Mouse (Mus musculus) hindbrain, postnatal 0 days (tissue): ENCODE measurements around the gene Aste1. TPM values are rescaled to one million over a fixed set of nuclear protein-coding genes. Genes with fewer than 3 reads are reported as not detected.

Experiments
- ATAC-seq: fragments of 200-750 bp; cut with Nextera tagmentation; 2 replicates; pipeline ENCODE4 v1.8.0; 2017; ENCODE audit warnings: mild to moderate bottlenecking, moderate TSS enrichment, moderate library complexity
- DNase-seq: peaks from one replicate; pipeline ENCODE4 v3.0.0-alpha.2; 2015; ENCODE audit warnings: low spot score
- H3K27ac ChIP-seq: fragments of 300-500 bp; sonication (generic); 2 replicates; pipeline ENCODE4 v1.5.1; 2014; ENCODE audit warnings: mild to moderate bottlenecking
- H3K27me3 ChIP-seq: fragments of 300-500 bp; sonication (generic); 2 replicates; pipeline ENCODE4 v1.6.1; 2014; ENCODE audit warnings: low read length, mixed read lengths; ENCODE audit not compliant: insufficient read depth
- H3K36me3 ChIP-seq: fragments of 300-500 bp; sonication (generic); 2 replicates; pipeline ENCODE4 v1.6.1; 2014; ENCODE audit warnings: low read length, mixed read lengths; ENCODE audit not compliant: insufficient read depth
- H3K4me1 ChIP-seq: fragments of 300-500 bp; sonication (generic); 2 replicates; pipeline ENCODE4 v1.6.1; 2014; ENCODE audit warnings: antibody characterized with exemption, low read length, mixed read lengths; ENCODE audit not compliant: insufficient read depth
- H3K4me2 ChIP-seq: fragments of 300-500 bp; sonication (generic); 2 replicates; pipeline ENCODE4 v1.6.1; 2014; ENCODE audit warnings: low read depth, mild to moderate bottlenecking, low read length, moderate library complexity, mixed read lengths
- H3K4me3 ChIP-seq: fragments of 300-500 bp; sonication (generic); 2 replicates; pipeline ENCODE4 v1.5.1; 2014; ENCODE audit warnings: low read length
- H3K9ac ChIP-seq: fragments of 300-500 bp; sonication (generic); replicated peaks from 2 replicates; pipeline ENCODE4 v1.6.1; 2014; ENCODE audit warnings: mild to moderate bottlenecking, low read length, moderate library complexity, mixed read lengths
- H3K9me3 ChIP-seq: fragments of 300-500 bp; sonication (generic); 2 replicates; pipeline ENCODE4 v1.6.1; 2016; ENCODE audit warnings: low read length, mixed read lengths
- CTCF ChIP-seq: IDR thresholded peaks from 2 replicates; pipeline ENCODE4 v1.5.1; 2016; ENCODE audit warnings: antibody characterized with exemption, control low read depth, low read depth
- WGBS: fragments of 180-500 bp; shearing (Covaris S2); extraction: QIAGEN DNeasy Blood & Tissue Kit; methylation state at CpG from one replicate; pipeline ENCODE4 v1.1.7; 2014; 5-methylcytosine and 5-hydroxymethylcytosine counted together
- polyA plus RNA-seq: library from polyadenylated mRNA; unstranded; fragments of >200 nt; fragmentation: Nextera tagmentation; extraction: Ambion mirVana; gene quantifications from 2 replicates; pipeline ENCODE4 v1.2.1, GENCODE M21; 2015
- total RNA-seq: library from RNA; depleted of rRNA; stranded (reverse); fragments of >200 nt; gene quantifications from 2 replicates; pipeline ENCODE4 v1.2.3, GENCODE M21; 2014

The Aste1 gene
- total and polyA plus RNA-seq, 2 experiments from 2014 or later, result 6.4 to 7.1 TPM

DNA sequence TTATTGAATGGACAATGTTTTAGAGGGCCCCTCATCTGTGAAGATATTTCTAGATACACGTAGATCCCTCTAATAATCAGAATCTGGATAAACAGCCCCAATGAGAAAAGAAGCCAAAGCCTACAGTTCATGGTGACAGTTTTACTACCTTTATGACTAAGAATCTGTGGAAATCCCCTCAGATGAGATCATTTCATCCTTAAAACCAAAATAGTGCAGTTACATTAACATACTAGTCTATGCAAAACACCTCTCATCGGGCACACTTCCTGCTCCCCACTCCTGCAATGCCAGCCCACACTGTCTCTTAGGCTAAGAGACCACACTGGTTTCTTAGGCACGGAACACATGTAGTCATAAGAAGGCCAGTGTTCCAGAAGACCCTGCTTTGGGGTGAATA, 26.6 kb upstream of the Aste1 start:
- H3K36me3 ChIP-seq, result no peaks in the 10 kb centered on the region
- no peak overlapping the region for H3K4me2 ChIP-seq
- ATAC-seq (no peak), DNase-seq (no peak)
- H3K9me3 ChIP-seq, result no peaks in the 10 kb centered on the region
- 87% methylated on average over 3 of the region's 3 CpGs for WGBS
- H3K27me3 ChIP-seq, result no peaks in the 10 kb centered on the region
- H3K4me3 ChIP-seq, result no peak overlapping the region
- H3K4me1 ChIP-seq, result no peaks in the 10 kb centered on the region
- H3K27ac ChIP-seq, result no peak overlapping the region
- H3K9ac ChIP-seq, result no peak overlapping the region
- TF ChIP-seq CTCF, result no peak

GRCm38 (mm10) chr9:105374361-105374760, 20.8 kb upstream of the Aste1 start:
- WGBS, result 34% methylated on average over 5 of the region's 5 CpGs
- no peaks in the 10 kb centered on the region for H3K27me3 ChIP-seq

DNA sequence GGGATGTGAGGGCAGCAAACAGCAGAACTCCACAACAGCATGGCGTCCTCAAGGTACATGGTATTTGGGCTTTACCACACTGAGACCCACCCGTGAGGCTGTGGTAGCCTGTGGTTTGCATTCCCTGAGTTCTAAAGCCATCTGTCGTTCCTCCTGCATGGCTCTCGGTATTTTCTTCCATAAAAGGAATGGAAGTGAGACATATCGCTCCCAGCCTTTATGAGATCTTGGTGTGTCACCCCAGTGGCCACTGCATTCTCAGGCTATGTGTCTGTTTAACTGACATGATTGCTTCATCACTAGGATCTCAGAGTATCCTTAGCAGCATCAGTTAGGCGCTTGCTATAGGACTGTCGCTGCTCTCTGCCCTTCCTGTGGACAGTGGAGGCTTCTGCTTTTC, 18.8 kb upstream of the Aste1 start:
- Histone ChIP-seq H3K4me2 (no peak overlapping the region), H3K27ac (no peak overlapping the region), H3K27me3 (no peaks in the 10 kb centered on the region), H3K9ac (no peak overlapping the region), H3K4me1 (no peaks in the 10 kb centered on the region), H3K4me3 (no peak overlapping the region), H3K9me3 (no peaks in the 10 kb centered on the region), H3K36me3 (no peaks in the 10 kb centered on the region)
- DNase-seq (no peak), ATAC-seq (no peak)
- WGBS, result 72% methylated on average over 7 of the region's 7 CpGs
- no peak for TF ChIP-seq CTCF

More at GRCm38 (mm10) chr9:105374361-105374760, 20.8 kb upstream of the Aste1 start:
- H3K4me3 ChIP-seq, result no peak overlapping the region
- no peaks in the 10 kb centered on the region for H3K36me3 ChIP-seq
- no peak for ATAC-seq
- H3K4me2 ChIP-seq, result no peak overlapping the region
- no peaks in the 10 kb centered on the region for H3K9me3 ChIP-seq
- H3K4me1 ChIP-seq, result no peaks in the 10 kb centered on the region
- DNase-seq, result no peak
- no peak overlapping the region for H3K27ac ChIP-seq
- no peak for TF ChIP-seq CTCF
- H3K9ac ChIP-seq, result no peak overlapping the region

DNA sequence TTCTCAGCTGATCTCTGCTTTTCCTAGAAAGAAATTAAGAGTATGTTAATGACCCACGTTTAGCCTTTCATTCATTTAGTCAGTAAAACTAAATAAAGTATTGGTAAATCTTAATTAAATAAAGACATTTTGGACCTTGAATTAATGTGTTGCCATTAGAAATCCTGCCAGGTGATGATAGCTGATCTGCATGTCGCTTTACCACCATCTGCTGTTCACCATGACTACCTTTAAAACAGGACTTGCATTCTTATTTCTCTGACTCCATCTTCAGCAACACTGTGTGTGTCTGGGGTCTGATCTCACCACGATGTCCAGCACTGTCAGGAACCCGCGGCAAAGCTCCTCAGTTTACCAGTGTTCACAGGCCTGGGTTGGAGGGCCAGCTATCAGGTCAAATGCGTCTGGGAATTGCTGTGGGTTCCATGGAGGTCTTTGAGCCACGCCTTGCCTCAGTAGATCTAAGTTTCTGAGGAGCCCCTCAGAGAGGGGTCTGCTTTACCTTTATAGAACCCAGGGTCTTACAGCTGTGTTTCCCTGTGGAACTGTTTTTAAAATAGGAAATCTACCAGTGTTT, 18.1 kb upstream of the Aste1 start:
- ATAC-seq (no peak), DNase-seq (peak; percentile 70)
- Histone ChIP-seq H3K9me3 (no peaks in the 10 kb centered on the region), H3K27me3 (no peaks in the 10 kb centered on the region), H3K9ac (no peak overlapping the region), H3K27ac (no peak overlapping the region), H3K4me3 (no peak overlapping the region), H3K36me3 (no peaks in the 10 kb centered on the region), H3K4me1 (no peaks in the 10 kb centered on the region), H3K4me2 (no peak overlapping the region)
- WGBS, result 77% methylated on average over 7 of the region's 7 CpGs
- peak; percentile 81 for TF ChIP-seq CTCF

- Histone ChIP-seq H3K4me2 (no peak overlapping the region), H3K27me3 (no peaks in the 10 kb centered on the region), H3K9me3 (no peaks in the 10 kb centered on the region), H3K4me1 (no peaks in the 10 kb centered on the region), H3K27ac (no peak overlapping the region), H3K36me3 (no peaks in the 10 kb centered on the region), H3K4me3 (no peak overlapping the region), H3K9ac (no peak overlapping the region)
- WGBS, result 72% methylated on average over 3 of the region's 3 CpGs
- no peak for DNase-seq
- TF ChIP-seq CTCF, result no peak
- ATAC-seq, result no peak
Observed at GRCm38 (mm10) chr9:105377622-105378021, 17.6 kb upstream of the Aste1 start.

GRCm38 (mm10) chr9:105379533-105380145, 15.6 kb upstream of the Aste1 start:
- H3K27ac ChIP-seq, result no peak overlapping the region
- ATAC-seq (no peak), DNase-seq (peak; percentile 19)
- no peaks in the 10 kb centered on the region for H3K27me3 ChIP-seq
- no peaks in the 10 kb centered on the region for H3K36me3 ChIP-seq
- TF ChIP-seq CTCF, result no peak
- 0 out of 2 replicates have a peak overlapping the region, but pooled peaks have one; percentile 10 for H3K4me2 ChIP-seq
- 40% methylated on average over 8 of the region's 8 CpGs for WGBS
- H3K9ac ChIP-seq, result no peak overlapping the region
- H3K9me3 ChIP-seq, result no peaks in the 10 kb centered on the region
- H3K4me3 ChIP-seq, result no peak overlapping the region
- H3K4me1 ChIP-seq, result no peaks in the 10 kb centered on the region

DNA sequence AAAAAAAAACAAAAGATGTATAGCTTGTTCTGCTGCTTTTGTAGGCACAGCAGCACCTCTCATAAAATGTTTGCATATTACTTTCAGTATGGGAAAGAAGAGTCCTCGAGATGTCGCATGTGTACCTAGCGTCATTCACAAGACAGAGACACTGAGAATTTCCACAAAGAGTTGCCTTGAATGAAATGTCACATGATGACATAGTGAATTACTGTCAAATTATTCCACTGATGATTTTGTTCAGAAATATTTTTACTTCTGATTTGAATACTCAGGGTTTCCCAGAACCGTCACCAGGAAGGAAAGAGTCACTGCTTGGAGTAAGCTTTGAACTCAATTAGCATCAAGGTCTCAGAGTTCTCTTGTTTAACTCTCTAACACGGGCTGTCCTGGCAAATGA, 7.8 kb upstream of the Aste1 start:
- no peaks in the 10 kb centered on the region for H3K4me1 ChIP-seq
- H3K27me3 ChIP-seq, result no peaks in the 10 kb centered on the region
- TF ChIP-seq CTCF, result no peak
- H3K9ac ChIP-seq, result no peak overlapping the region
- no peak overlapping the region for H3K4me3 ChIP-seq
- no peaks in the 10 kb centered on the region for H3K36me3 ChIP-seq
- no peak for ATAC-seq
- no peak overlapping the region for H3K27ac ChIP-seq
- no peak for DNase-seq
- H3K9me3 ChIP-seq, result no peaks in the 10 kb centered on the region
- 86% methylated on average over 5 of the region's 5 CpGs for WGBS
- no peak overlapping the region for H3K4me2 ChIP-seq
